Mouse (Mus musculus) monocyte, adult 2 months (primary cell): ENCODE data around the gene Krt71.

Experiments used
- DNase-seq, 2 experiments: peaks; one replicate each; pipeline ENCODE4 v3.0.0; 2022; ENCODE audit warnings: low spot score in 2 of 2, low read depth in 1 of 2

Krt71 gene

GRCm38 (mm10) chr15:101742711-101743110 is at the start of gene Krt71:
Gene Krt71 (minus strand): TSS chr15:101743109.
- no peak for DNase-seq

GRCm38 (mm10) chr15:101790867-101791266 is 48.0 kb upstream of the Krt71 start:
- DNase-seq: no peak

- no peak for DNase-seq
These were observed 43.5 kb upstream of the Krt71 start, which contains the start of gene Krt72 for GRCm38 (mm10) chr15:101786360-101786759. Gene Krt72 (minus strand): TSS chr15:101786460.

GRCm38 (mm10) chr15:101773420-101773819 is 30.5 kb upstream of the Krt71 start:
- DNase-seq: no peak

GRCm38 (mm10) chr15:101772711-101773081 is 29.8 kb upstream of the Krt71 start:
- DNase-seq: peak; percentile 17 to 68

GRCm38 (mm10) chr15:101772080-101772710 is 29.3 kb upstream of the Krt71 start:
- DNase-seq: no peak

- no peak for DNase-seq
These were observed 27.3 kb upstream of the Krt71 start for GRCm38 (mm10) chr15:101770226-101770625.

- DNase-seq: no peak
These were observed 5.1 kb downstream of the Krt71 start for GRCm38 (mm10) chr15:101737786-101738185.

GRCm38 (mm10) chr15:101730653-101731052 is 12.3 kb downstream of the Krt71 start:
- DNase-seq: no peak

- DNase-seq: no peak
These were observed 18.2 kb downstream of the Krt71 start for GRCm38 (mm10) chr15:101724686-101725085.

GRCm38 (mm10) chr15:101715831-101716230 is 27.1 kb downstream of the Krt71 start:
- no peak for DNase-seq

GRCm38 (mm10) chr15:101714356-101714755 is 28.6 kb downstream of the Krt71 start:
- DNase-seq: no peak

GRCm38 (mm10) chr15:101713731-101714130 is 29.2 kb downstream of the Krt71 start:
- no peak for DNase-seq

- DNase-seq: no peak
These were observed 30.2 kb downstream of the Krt71 start, which contains the start of gene Krt5 for GRCm38 (mm10) chr15:101712720-101713119. Gene Krt5 (minus strand): TSS chr15:101712898.

- DNase-seq: no peak
These were observed 34.2 kb downstream of the Krt71 start for GRCm38 (mm10) chr15:101708683-101709082.

- DNase-seq: no peak
These were observed 35.5 kb downstream of the Krt71 start for GRCm38 (mm10) chr15:101707454-101707853.

GRCm38 (mm10) chr15:101704066-101704465 is 38.8 kb downstream of the Krt71 start:
- DNase-seq: no peak

GRCm38 (mm10) chr15:101702380-101702779 is 40.5 kb downstream of the Krt71 start:
- DNase-seq: no peak

- DNase-seq: no peak
These were observed 43.0 kb downstream of the Krt71 start for GRCm38 (mm10) chr15:101699866-101700265.

GRCm38 (mm10) chr15:101699192-101699591 is 43.7 kb downstream of the Krt71 start:
- DNase-seq: no peak

GRCm38 (mm10) chr15:101697326-101698188 is 45.4 kb downstream of the Krt71 start:
- DNase-seq: no peak

GRCm38 (mm10) chr15:101694207-101694606 is 48.7 kb downstream of the Krt71 start, which contains the start of gene Krt6a:
Gene Krt6a (minus strand): TSS chr15:101694307.
- DNase-seq: no peak
